Mouse (Mus musculus) hindbrain, embryonic 13.5 days (tissue): ENCODE results near the gene Dynlt1b. TPM values are rescaled to one million over a fixed set of nuclear protein-coding genes. Genes with fewer than 3 reads are reported as not detected.
"Not testable (repeated sequence)": the region's sequence is repeated elsewhere in the genome, so short reads cannot be mapped to it uniquely, and the experiment has no call there.

Experiments
- ATAC-seq: fragments of 200-750 bp; cut with Nextera tagmentation; 2 replicates; pipeline ENCODE4 v1.8.0; 2017; ENCODE audit warnings: moderate TSS enrichment; ENCODE audit not compliant: low FRiP score
- H3K27ac ChIP-seq: fragments of 300-500 bp; sonication (generic); 2 replicates; pipeline ENCODE4 v1.5.1; 2015; ENCODE audit warnings: inconsistent platforms, mild to moderate bottlenecking, moderate library complexity
- H3K27me3 ChIP-seq: fragments of 300-500 bp; sonication (generic); 2 replicates; pipeline ENCODE4 v1.6.1; 2015; ENCODE audit warnings: mild to moderate bottlenecking, inconsistent platforms
- H3K36me3 ChIP-seq: fragments of 300-500 bp; sonication (generic); 2 replicates; pipeline ENCODE4 v1.6.1; 2015; ENCODE audit warnings: mild to moderate bottlenecking, inconsistent platforms
- H3K4me1 ChIP-seq: fragments of 300-500 bp; sonication (generic); replicated peaks from 2 replicates; pipeline ENCODE4 v1.6.1; 2015; ENCODE audit warnings: inconsistent platforms
- H3K4me2 ChIP-seq: fragments of 300-500 bp; sonication (generic); 2 replicates; pipeline ENCODE4 v1.6.1; 2015; ENCODE audit warnings: inconsistent platforms, mild to moderate bottlenecking, moderate library complexity
- H3K4me3 ChIP-seq: fragments of 300-500 bp; sonication (generic); 2 replicates; pipeline ENCODE4 v1.5.1; 2015; ENCODE audit warnings: mild to moderate bottlenecking, inconsistent platforms
- H3K9ac ChIP-seq: fragments of 300-500 bp; sonication (generic); 2 replicates; pipeline ENCODE4 v1.6.1; 2015; ENCODE audit warnings: mild to moderate bottlenecking, inconsistent platforms
- H3K9me3 ChIP-seq: fragments of 300-500 bp; sonication (generic); 2 replicates; pipeline ENCODE4 v1.6.1; 2016; ENCODE audit warnings: inconsistent platforms
- WGBS: fragments of 180-500 bp; shearing (Covaris S2); methylation state at CpG from one replicate; pipeline ENCODE4 v1.1.7; 2015; 5-methylcytosine and 5-hydroxymethylcytosine counted together
- polyA plus RNA-seq: library from polyadenylated mRNA; unstranded; fragments of >200 nt; fragmentation: Nextera tagmentation; extraction: Ambion mirVana; gene quantifications from 2 replicates; pipeline ENCODE4 v1.2.1, GENCODE M21; 2015

Dynlt1b gene
- polyA plus RNA-seq, 1 experiment from 2014 or later = 1,256 TPM

GRCm38 (mm10) chr17:6452689-6453088, 22.8 kb downstream of the Dynlt1b start:
- H3K27me3 ChIP-seq, H3K9ac ChIP-seq, ATAC-seq, H3K4me3 ChIP-seq, H3K4me2 ChIP-seq, H3K4me1 ChIP-seq, H3K27ac ChIP-seq, H3K9me3 ChIP-seq: not testable (repeated sequence)
- H3K36me3 ChIP-seq = peaks cover 26% of the 10 kb centered on the region
- WGBS = 90% methylated on average over 9 of the region's 11 CpGs

- 94% methylated on average over 2 of the region's 2 CpGs for WGBS
- not testable (repeated sequence) for ATAC-seq, H3K27me3 ChIP-seq, H3K27ac ChIP-seq, H3K9me3 ChIP-seq, H3K4me2 ChIP-seq, H3K4me3 ChIP-seq, H3K9ac ChIP-seq, H3K4me1 ChIP-seq
- peaks cover 34% of the 10 kb centered on the region for H3K36me3 ChIP-seq
Measured at GRCm38 (mm10) chr17:6454703-6455102, 24.8 kb downstream of the Dynlt1b start.

DNA sequence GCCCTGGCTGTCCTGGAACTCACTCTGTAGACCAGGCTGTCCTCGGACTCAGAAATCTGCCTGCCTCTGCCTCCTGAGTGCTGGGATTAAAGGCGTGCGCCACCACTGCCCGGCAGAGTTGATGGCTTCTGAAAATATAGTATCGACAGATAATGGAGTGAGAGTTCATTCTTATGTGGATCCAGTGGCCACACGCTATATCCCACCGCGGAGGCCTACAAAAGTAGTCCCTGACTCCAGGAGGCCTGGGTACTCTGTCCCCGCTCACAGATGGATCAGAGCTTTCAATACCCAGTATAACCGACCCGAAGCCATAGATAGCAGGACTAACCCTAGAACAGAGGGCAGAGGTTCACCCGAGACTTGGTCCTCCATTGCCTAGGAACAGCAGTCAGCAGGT, 26.0 kb downstream of the Dynlt1b start:
- not testable (repeated sequence) for H3K27me3 ChIP-seq, H3K27ac ChIP-seq, H3K4me1 ChIP-seq, H3K4me2 ChIP-seq, H3K4me3 ChIP-seq, ATAC-seq, H3K9me3 ChIP-seq, H3K9ac ChIP-seq
- peaks cover 37% of the 10 kb centered on the region for H3K36me3 ChIP-seq
- WGBS = 96% methylated on average over 12 of the region's 12 CpGs

- not testable (repeated sequence) for H3K27ac ChIP-seq, H3K9me3 ChIP-seq, H3K9ac ChIP-seq, H3K4me2 ChIP-seq, H3K27me3 ChIP-seq, H3K4me3 ChIP-seq, ATAC-seq, H3K4me1 ChIP-seq
- 95% methylated on average over 16 of the region's 22 CpGs for WGBS
- H3K36me3 ChIP-seq = peaks cover 42% of the 10 kb centered on the region
Measured at GRCm38 (mm10) chr17:6456614-6457402, 26.9 kb downstream of the Dynlt1b start.

GRCm38 (mm10) chr17:6461083-6461595, 31.2 kb downstream of the Dynlt1b start:
- H3K9ac ChIP-seq, H3K27ac ChIP-seq, H3K4me1 ChIP-seq, H3K4me2 ChIP-seq, H3K27me3 ChIP-seq, ATAC-seq, H3K4me3 ChIP-seq, H3K9me3 ChIP-seq: not testable (repeated sequence)
- H3K36me3 ChIP-seq = peaks cover 30% of the 10 kb centered on the region
- WGBS = 96% methylated on average over 5 of the region's 5 CpGs

DNA sequence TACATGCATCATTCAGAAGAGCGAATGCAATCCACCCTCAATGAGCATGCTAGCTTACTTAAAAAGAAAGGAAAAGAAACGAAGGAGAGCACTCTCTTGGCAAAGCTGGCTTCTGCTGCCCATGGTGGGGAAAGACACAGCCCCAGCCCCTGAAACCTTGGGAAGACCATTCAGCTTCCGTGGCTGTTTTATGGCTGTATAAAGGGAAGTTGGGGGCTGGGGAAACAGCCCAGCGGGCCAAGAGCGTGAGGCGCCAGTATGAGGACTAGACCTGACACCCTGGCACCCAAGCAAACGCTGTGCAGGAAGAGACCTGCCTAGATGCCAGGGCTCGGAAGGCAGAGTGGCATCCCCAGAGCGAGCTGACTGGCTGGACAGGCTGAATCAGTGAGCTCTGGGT, 35.8 kb downstream of the Dynlt1b start:
- ATAC-seq, H3K4me2 ChIP-seq, H3K27me3 ChIP-seq, H3K9me3 ChIP-seq, H3K4me3 ChIP-seq: not testable (repeated sequence)
- peak overlapping the region; percentile 60; the same call in 1 of the 2 replicates for H3K9ac ChIP-seq
- peak overlapping the region; percentile 52; the same call in 1 of the 2 replicates for H3K27ac ChIP-seq
- H3K36me3 ChIP-seq = peaks cover 14% of the 10 kb centered on the region
- 89% methylated on average over 9 of the region's 9 CpGs for WGBS
- peaks cover 25% of the 10 kb centered on the region for H3K4me1 ChIP-seq

GRCm38 (mm10) chr17:6467638-6468461, 37.9 kb downstream of the Dynlt1b start:
- H3K27me3 ChIP-seq, H3K27ac ChIP-seq, H3K36me3 ChIP-seq, H3K4me3 ChIP-seq, H3K9ac ChIP-seq, H3K9me3 ChIP-seq, H3K4me2 ChIP-seq: not testable (repeated sequence)
- 0 out of 2 replicates have a peak, but pooled peaks have one; percentile 15 for ATAC-seq
- H3K4me1 ChIP-seq = peaks cover 31% of the 10 kb centered on the region
- 76% methylated on average over 18 of the region's 18 CpGs for WGBS

GRCm38 (mm10) chr17:6470031-6470430, 40.1 kb downstream of the Dynlt1b start:
- not testable (repeated sequence) for ATAC-seq, H3K27me3 ChIP-seq, H3K36me3 ChIP-seq, H3K9ac ChIP-seq, H3K27ac ChIP-seq, H3K4me3 ChIP-seq, H3K9me3 ChIP-seq, H3K4me2 ChIP-seq
- peaks cover 38% of the 10 kb centered on the region for H3K4me1 ChIP-seq
- WGBS = 93% methylated on average over 2 of the region's 3 CpGs

GRCm38 (mm10) chr17:6470671-6471070, 40.8 kb downstream of the Dynlt1b start:
- not testable (repeated sequence) for H3K9ac ChIP-seq, H3K27ac ChIP-seq, ATAC-seq, H3K4me2 ChIP-seq, H3K36me3 ChIP-seq, H3K27me3 ChIP-seq, H3K4me3 ChIP-seq, H3K9me3 ChIP-seq
- peaks cover 41% of the 10 kb centered on the region for H3K4me1 ChIP-seq
- WGBS = 92% methylated on average over 5 of the region's 7 CpGs

- H3K27ac ChIP-seq, H3K27me3 ChIP-seq, H3K9me3 ChIP-seq, ATAC-seq, H3K36me3 ChIP-seq: not testable (repeated sequence)
- WGBS = 95% methylated on average over 6 of the region's 6 CpGs
- Histone ChIP-seq H3K9ac (0 out of 2 replicates have a peak overlapping the region, but pooled peaks have one; percentile 49), H3K4me3 (peak overlapping the region; percentile 15), H3K4me2 (peak overlapping the region; percentile 95), H3K4me1 (peaks cover 26% of the 10 kb centered on the region)
Measured at GRCm38 (mm10) chr17:6475270-6475669, 45.4 kb downstream of the Dynlt1b start.

GRCm38 (mm10) chr17:6475913-6476312, 46.0 kb downstream of the Dynlt1b start:
- H3K36me3 ChIP-seq, ATAC-seq, H3K9me3 ChIP-seq, H3K27ac ChIP-seq, H3K27me3 ChIP-seq: not testable (repeated sequence)
- 63% methylated on average over 7 of the region's 7 CpGs for WGBS
- H3K4me3 ChIP-seq = peak overlapping the region; percentile 57
- H3K4me1 ChIP-seq = peaks cover 26% of the 10 kb centered on the region
- peak overlapping the region; percentile 95 for H3K4me2 ChIP-seq
- H3K9ac ChIP-seq = peak overlapping the region; percentile 90

GRCm38 (mm10) chr17:6476495-6476947, 46.6 kb downstream of the Dynlt1b start:
- WGBS = under 1% methylated on average over 45 of the region's 45 CpGs
- Histone ChIP-seq H3K27ac (peak overlapping the region; percentile 87), H3K4me1 (peaks cover 26% of the 10 kb centered on the region), H3K4me3 (peak overlapping the region; percentile 57), H3K9ac (peak overlapping the region; percentile 90), H3K4me2 (peak overlapping the region; percentile 95)
- ATAC-seq = peak; percentile 77
- H3K27me3 ChIP-seq, H3K9me3 ChIP-seq, H3K36me3 ChIP-seq: not testable (repeated sequence)
